Mouse (Mus musculus): ENCODE results near the gene Slc35b1. TPM values are rescaled to one million over a fixed set of nuclear protein-coding genes. Genes with fewer than 3 reads are reported as not detected.

Slc35b1 gene
- polyA plus RNA-seq, 1 experiment from 2014 or later: 96.8 TPM

DNA sequence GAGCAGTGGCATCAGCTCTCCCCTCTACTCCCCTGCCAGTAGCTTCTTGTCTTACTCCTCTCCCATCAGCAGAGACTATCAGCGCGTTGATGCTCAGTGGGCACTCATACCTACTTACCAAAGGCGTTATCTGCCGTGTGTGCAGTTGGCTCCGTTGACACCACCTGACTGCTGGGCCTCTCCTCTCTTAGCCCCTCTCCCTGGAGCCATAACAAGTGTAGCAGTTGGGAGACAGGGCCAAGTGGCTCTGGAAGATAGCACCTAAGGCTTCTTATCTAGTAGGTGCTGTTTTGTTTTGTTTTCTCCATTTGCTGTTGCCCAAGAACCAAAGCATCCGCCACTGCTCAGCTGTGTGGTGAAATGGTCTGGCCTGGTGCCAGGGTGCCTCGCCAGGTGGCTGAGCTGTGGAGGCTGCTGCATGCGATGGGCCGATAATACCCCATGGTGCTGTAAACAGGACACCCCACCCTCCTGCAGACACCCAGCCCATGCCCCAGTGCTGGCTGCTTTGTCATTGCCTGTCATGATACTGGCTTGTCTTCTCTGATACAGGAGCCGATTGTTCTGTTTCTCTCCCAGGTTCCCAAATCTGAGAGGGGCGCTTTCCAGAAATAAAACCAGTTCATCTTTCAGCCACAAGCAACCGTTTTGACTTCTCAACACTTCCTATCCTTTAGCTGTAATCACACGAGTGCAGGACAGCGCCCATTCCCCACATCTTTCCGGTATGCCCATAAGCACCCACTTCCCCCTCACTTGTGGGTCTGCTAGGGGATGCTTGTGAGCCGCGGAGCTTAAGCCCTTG, 27.8 kb upstream of the Slc35b1 start:
- no peaks in the 10 kb centered on the region for H3K36me3 ChIP-seq (ENCODE audit: insufficient read depth, low read length)
- WGBS: 48% methylated on average over 17 of the region's 17 CpGs
- H3K9ac ChIP-seq (replicated peaks; ENCODE audit: low read depth): no peak overlapping the region
- H3K4me3 ChIP-seq (ENCODE audit: low read depth, low read length): no peak overlapping the region
- TF ChIP-seq EP300 (IDR thresholded peaks at IDR 0.05) (no peak), CTCF (IDR thresholded peaks at IDR 0.05) (no peak)
- DNase-seq (ENCODE audit: low spot score) (peak; percentile 64), ATAC-seq (peak; percentile 80)
- H3K27ac ChIP-seq (ENCODE audit: low read length): no peak overlapping the region
- H3K4me2 ChIP-seq (replicated peaks; ENCODE audit: low read depth, low read length): no peak overlapping the region; the same call in 1 of the 2 replicates
- H3K27me3 ChIP-seq (replicated peaks; ENCODE audit: insufficient read depth, low read length): no peaks in the 10 kb centered on the region
- H3K9me3 ChIP-seq (ENCODE audit: low read length): no peaks in the 10 kb centered on the region
- peaks cover 7% of the 10 kb centered on the region; the same call in 1 of the 2 replicates for H3K4me1 ChIP-seq (ENCODE audit: insufficient read depth, low read depth, low read length)

DNA sequence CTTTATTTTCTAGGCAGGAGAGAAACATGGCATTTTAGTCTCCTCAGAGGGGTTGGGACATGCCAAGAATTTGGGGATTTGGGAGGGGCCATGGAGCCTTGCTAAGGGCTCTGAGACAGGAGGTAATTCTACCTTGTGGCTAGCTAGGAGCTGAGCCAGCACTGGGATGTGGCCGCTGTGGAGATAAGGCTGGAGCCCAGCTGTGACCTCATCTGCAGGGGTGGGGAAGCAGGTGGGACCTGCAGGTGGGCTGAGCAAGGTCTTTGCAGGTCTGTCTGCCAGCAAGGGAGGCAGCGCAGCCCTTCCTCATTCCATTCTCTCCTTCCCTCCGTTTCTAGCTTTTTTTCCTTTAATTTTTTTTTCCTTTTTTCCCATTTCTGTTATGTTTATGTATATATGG, 26.2 kb upstream of the Slc35b1 start:
- Histone ChIP-seq H3K9ac (replicated peaks; ENCODE audit: low read depth) (no peak overlapping the region), H3K4me3 (ENCODE audit: low read depth, low read length) (no peak overlapping the region), H3K9me3 (ENCODE audit: low read length) (no peaks in the 10 kb centered on the region), H3K36me3 (ENCODE audit: insufficient read depth, low read length) (no peaks in the 10 kb centered on the region), H3K4me2 (replicated peaks; ENCODE audit: low read depth, low read length) (no peak overlapping the region), H3K4me1 (ENCODE audit: insufficient read depth, low read depth, low read length) (peaks cover 7% of the 10 kb centered on the region; the same call in 1 of the 2 replicates), H3K27me3 (replicated peaks; ENCODE audit: insufficient read depth, low read length) (no peaks in the 10 kb centered on the region), H3K27ac (ENCODE audit: low read length) (no peak overlapping the region)
- DNase-seq (ENCODE audit: low spot score) (no peak), ATAC-seq (no peak)
- 52% methylated on average over 3 of the region's 3 CpGs for WGBS
- TF ChIP-seq EP300 (IDR thresholded peaks at IDR 0.05) (no peak), CTCF (IDR thresholded peaks at IDR 0.05) (no peak)

DNA sequence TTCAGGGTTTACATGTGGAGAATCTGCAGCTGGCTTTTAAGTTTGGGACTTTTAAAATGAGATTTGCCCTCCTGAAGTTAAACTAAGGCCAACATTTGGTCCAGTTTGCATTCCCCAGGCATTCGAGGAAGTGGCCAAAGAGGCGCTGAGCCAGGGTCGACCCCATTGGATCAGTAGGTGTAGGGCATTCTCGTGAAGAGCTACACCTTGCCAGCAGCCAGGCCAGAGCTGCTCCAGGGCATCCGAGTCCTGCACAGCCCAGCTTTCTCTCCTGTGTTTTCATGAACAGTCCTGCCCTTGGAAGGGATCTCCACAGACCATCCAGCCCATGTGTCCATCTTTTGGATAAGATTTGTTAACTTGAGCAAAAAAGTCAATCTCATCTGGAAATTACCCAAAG, 20.1 kb upstream of the Slc35b1 start:
- Histone ChIP-seq H3K27ac (ENCODE audit: low read length) (no peak overlapping the region), H3K9me3 (ENCODE audit: low read length) (no peaks in the 10 kb centered on the region), H3K4me3 (ENCODE audit: low read depth, low read length) (no peak overlapping the region), H3K36me3 (ENCODE audit: insufficient read depth, low read length) (peaks cover 3% of the 10 kb centered on the region; the same call in 1 of the 2 replicates), H3K4me1 (ENCODE audit: insufficient read depth, low read depth, low read length) (peaks cover 10% of the 10 kb centered on the region; the same call in 1 of the 2 replicates), H3K9ac (replicated peaks; ENCODE audit: low read depth) (no peak overlapping the region), H3K4me2 (replicated peaks; ENCODE audit: low read depth, low read length) (no peak overlapping the region), H3K27me3 (replicated peaks; ENCODE audit: insufficient read depth, low read length) (no peaks in the 10 kb centered on the region)
- TF ChIP-seq CTCF (IDR thresholded peaks at IDR 0.05) (no peak), EP300 (IDR thresholded peaks at IDR 0.05) (no peak)
- WGBS: 80% methylated on average over 5 of the region's 5 CpGs
- ATAC-seq (no peak), DNase-seq (ENCODE audit: low spot score) (no peak)

DNA sequence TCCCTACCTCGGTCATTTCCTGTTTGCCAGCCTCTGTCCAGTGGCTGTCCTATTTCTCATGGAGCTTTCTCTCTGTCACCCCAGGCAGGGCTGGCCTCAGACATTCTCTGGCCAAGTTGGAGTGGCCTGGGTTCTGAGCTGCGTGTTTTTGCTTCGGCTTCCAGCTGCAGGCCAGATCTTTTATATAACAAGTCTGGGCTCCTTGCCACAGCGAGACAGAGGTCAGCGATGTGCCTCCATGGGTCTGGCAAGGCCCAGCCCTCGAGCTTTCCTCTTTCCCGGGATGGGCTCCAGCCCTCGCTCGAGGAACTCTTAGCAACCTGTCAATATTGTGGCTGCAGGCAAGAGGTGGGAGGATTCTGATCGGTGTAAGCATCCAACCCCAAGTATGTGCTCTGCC, 18.9 kb upstream of the Slc35b1 start:
- no peak overlapping the region for H3K4me3 ChIP-seq (ENCODE audit: low read depth, low read length)
- H3K9ac ChIP-seq (replicated peaks; ENCODE audit: low read depth): no peak overlapping the region
- TF ChIP-seq EP300 (IDR thresholded peaks at IDR 0.05) (no peak), CTCF (IDR thresholded peaks at IDR 0.05) (no peak)
- WGBS: 50% methylated on average over 10 of the region's 10 CpGs
- peaks cover 3% of the 10 kb centered on the region; the same call in 1 of the 2 replicates for H3K36me3 ChIP-seq (ENCODE audit: insufficient read depth, low read length)
- no peak overlapping the region for H3K4me2 ChIP-seq (replicated peaks; ENCODE audit: low read depth, low read length)
- DNase-seq (ENCODE audit: low spot score): peak; percentile 82
- no peaks in the 10 kb centered on the region for H3K27me3 ChIP-seq (replicated peaks; ENCODE audit: insufficient read depth, low read length)
- H3K27ac ChIP-seq (ENCODE audit: low read length): peak overlapping the region; percentile 64; the same call in 1 of the 2 replicates
- ATAC-seq: peak; percentile 66
- peaks cover 10% of the 10 kb centered on the region; the same call in 1 of the 2 replicates for H3K4me1 ChIP-seq (ENCODE audit: insufficient read depth, low read depth, low read length)
- H3K9me3 ChIP-seq (ENCODE audit: low read length): no peaks in the 10 kb centered on the region

DNA sequence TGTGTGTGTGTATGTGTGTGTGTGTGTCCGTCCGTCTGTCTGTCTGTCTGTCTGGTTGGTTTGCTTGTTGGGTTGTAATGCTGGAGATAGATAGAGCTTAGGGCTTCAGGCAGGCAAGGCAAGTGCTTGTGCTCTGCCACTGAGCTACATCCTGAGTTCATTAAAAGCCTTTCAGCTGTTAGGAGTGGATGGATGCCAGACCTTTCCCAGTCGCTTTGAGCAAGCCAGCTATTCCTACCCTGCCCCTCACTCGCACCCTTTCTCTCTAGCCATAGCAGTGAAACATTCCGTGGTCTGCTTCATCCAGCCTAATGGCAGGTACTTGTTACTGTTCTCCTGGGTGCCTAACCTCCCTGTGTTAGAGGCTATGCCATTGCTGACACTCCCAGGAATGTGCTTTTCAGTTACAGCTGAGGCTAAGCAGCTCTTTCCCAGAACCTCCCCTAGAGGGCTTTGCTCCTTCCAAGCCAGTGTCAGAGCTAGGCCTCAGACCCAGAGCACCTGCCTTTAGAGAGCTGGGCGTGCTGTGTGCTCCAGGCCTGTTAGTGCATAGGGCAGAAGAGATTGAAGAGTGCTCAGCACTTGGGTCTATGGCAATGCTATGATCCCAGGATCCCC, 18.1 kb upstream of the Slc35b1 start:
- Histone ChIP-seq H3K9me3 (ENCODE audit: low read length) (no peaks in the 10 kb centered on the region), H3K4me3 (ENCODE audit: low read depth, low read length) (no peak overlapping the region), H3K4me1 (ENCODE audit: insufficient read depth, low read depth, low read length) (peaks cover 10% of the 10 kb centered on the region; the same call in 1 of the 2 replicates), H3K27ac (ENCODE audit: low read length) (peak overlapping the region; percentile 64), H3K36me3 (ENCODE audit: insufficient read depth, low read length) (peaks cover 3% of the 10 kb centered on the region; the same call in 1 of the 2 replicates), H3K4me2 (replicated peaks; ENCODE audit: low read depth, low read length) (no peak overlapping the region), H3K27me3 (replicated peaks; ENCODE audit: insufficient read depth, low read length) (no peaks in the 10 kb centered on the region), H3K9ac (replicated peaks; ENCODE audit: low read depth) (no peak overlapping the region)
- WGBS: 82% methylated on average over 5 of the region's 6 CpGs
- peak; percentile 68 for DNase-seq (ENCODE audit: low spot score)
- peak; percentile 42 for ATAC-seq
- TF ChIP-seq CTCF (IDR thresholded peaks at IDR 0.05): peak; percentile 63
- TF ChIP-seq EP300 (IDR thresholded peaks at IDR 0.05): no peak

DNA sequence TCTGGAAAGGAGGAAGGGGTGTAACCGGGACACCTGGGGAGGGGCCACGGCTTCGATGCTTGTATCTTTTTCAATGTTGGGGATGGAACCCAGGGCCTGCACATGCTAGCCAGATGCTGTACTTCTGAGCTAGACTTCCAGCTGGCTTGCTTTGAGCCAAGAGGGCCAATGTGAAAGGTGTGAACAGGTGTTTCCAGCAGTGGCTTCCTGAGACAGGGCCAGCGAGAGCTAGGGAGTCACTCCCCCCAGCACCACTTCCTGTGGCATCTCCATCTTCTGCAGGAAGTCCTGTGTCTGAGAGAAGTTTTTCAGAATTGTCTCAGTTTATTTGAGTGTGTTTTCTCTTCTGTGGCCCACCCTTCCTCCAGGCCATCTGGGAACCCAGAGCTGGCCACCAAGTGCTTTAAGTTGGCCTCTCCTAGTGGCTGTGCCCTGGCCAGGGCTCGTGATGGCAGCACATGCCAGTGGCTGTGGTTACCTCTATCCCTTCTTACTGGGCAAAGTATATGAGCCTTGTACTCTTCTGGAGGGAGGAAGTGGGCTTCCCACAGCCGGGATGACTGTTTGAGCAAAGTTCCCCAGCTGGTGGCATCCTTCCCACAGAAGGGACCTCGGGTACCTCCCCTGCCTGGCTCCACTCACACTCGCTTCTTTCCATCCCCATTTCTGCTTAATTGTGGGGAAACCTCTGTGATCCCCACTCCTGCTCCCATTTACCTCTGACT, 17.3 kb upstream of the Slc35b1 start:
- 69% methylated on average over 8 of the region's 8 CpGs for WGBS
- H3K4me1 ChIP-seq (ENCODE audit: insufficient read depth, low read depth, low read length): peaks cover 10% of the 10 kb centered on the region; the same call in 1 of the 2 replicates
- no peak overlapping the region for H3K9ac ChIP-seq (replicated peaks; ENCODE audit: low read depth)
- DNase-seq (ENCODE audit: low spot score) (no peak), ATAC-seq (no peak)
- peaks cover 3% of the 10 kb centered on the region for H3K36me3 ChIP-seq (ENCODE audit: insufficient read depth, low read length)
- TF ChIP-seq EP300 (IDR thresholded peaks at IDR 0.05): no peak
- TF ChIP-seq CTCF (IDR thresholded peaks at IDR 0.05): no peak
- no peak overlapping the region for H3K4me3 ChIP-seq (ENCODE audit: low read depth, low read length)
- H3K27ac ChIP-seq (ENCODE audit: low read length): peak overlapping the region; percentile 64
- H3K9me3 ChIP-seq (ENCODE audit: low read length): no peaks in the 10 kb centered on the region
- H3K27me3 ChIP-seq (replicated peaks; ENCODE audit: insufficient read depth, low read length): no peaks in the 10 kb centered on the region
- no peak overlapping the region for H3K4me2 ChIP-seq (replicated peaks; ENCODE audit: low read depth, low read length)

Data from lung, postnatal 0 days (tissue).